Mouse (Mus musculus) forebrain, embryonic 11.5 days (tissue): ENCODE measurements around the gene Fkbp7. TPM values are rescaled to one million over a fixed set of nuclear protein-coding genes. Genes with fewer than 3 reads are reported as not detected.

ENCODE experiments used
- ATAC-seq: fragments of 200-750 bp; cut with Nextera tagmentation; replicated peaks from 2 replicates; pipeline ENCODE4 v1.8.0; 2017; ENCODE audit warnings: moderate TSS enrichment; ENCODE audit not compliant: low FRiP score
- DNase-seq: peaks from one replicate; pipeline ENCODE4 v3.0.0-alpha.2; 2017; ENCODE audit warnings: low spot score
- H3K27ac ChIP-seq: fragments of 300-500 bp; sonication (generic); 2 replicates; pipeline ENCODE4 v1.5.1; 2014; ENCODE audit warnings: low read depth, low read length
- H3K27me3 ChIP-seq: fragments of 300-500 bp; sonication (generic); 2 replicates; pipeline ENCODE4 v1.6.1; 2014; ENCODE audit warnings: mild to moderate bottlenecking, low read length, mixed read lengths; ENCODE audit not compliant: control insufficient read depth, insufficient read depth
- H3K36me3 ChIP-seq: fragments of 300-500 bp; sonication (generic); 2 replicates; pipeline ENCODE4 v1.6.1; 2014; ENCODE audit warnings: mild to moderate bottlenecking, low read length, moderate library complexity, mixed read lengths; ENCODE audit not compliant: control insufficient read depth, insufficient read depth
- H3K4me1 ChIP-seq: fragments of 300-500 bp; sonication (generic); replicated peaks from 2 replicates; pipeline ENCODE4 v1.6.1; 2014; ENCODE audit warnings: low read length, mixed read lengths; ENCODE audit not compliant: control insufficient read depth, insufficient read depth
- H3K4me2 ChIP-seq: fragments of 300-500 bp; sonication (generic); 2 replicates; pipeline ENCODE4 v1.6.1; 2014; ENCODE audit warnings: low read depth, mild to moderate bottlenecking, low read length, moderate library complexity, mixed read lengths; ENCODE audit not compliant: severe bottlenecking
- H3K4me3 ChIP-seq: fragments of 300-500 bp; sonication (generic); 2 replicates; pipeline ENCODE4 v1.5.1; 2014; ENCODE audit warnings: low read depth, low read length
- H3K9ac ChIP-seq: fragments of 300-500 bp; sonication (generic); 2 replicates; pipeline ENCODE4 v1.6.1; 2014; ENCODE audit warnings: low read length
- H3K9me3 ChIP-seq: fragments of 300-500 bp; sonication (generic); 2 replicates; pipeline ENCODE4 v1.6.1; 2016; ENCODE audit warnings: low read length, mixed read lengths; ENCODE audit not compliant: control insufficient read depth
- WGBS: fragments of 180-500 bp; shearing (Covaris S2); extraction: QIAGEN DNeasy Blood & Tissue Kit; methylation state at CpG from one replicate; pipeline ENCODE4 v1.1.7; 2014; 5-methylcytosine and 5-hydroxymethylcytosine counted together
- polyA plus RNA-seq: library from polyadenylated mRNA; unstranded; fragments of >200 nt; fragmentation: Nextera tagmentation; extraction: Ambion mirVana; gene quantifications from 2 replicates; pipeline ENCODE4 v1.2.1, GENCODE M21; 2014

Gene Fkbp7
- polyA plus RNA-seq, 1 experiment from 2014 or later: 14.3 TPM

GRCm38 (mm10) chr2:76690436-76691204 lies 17.7 kb upstream of the Fkbp7 start:
- Histone ChIP-seq H3K4me1 (no peaks in the 10 kb centered on the region), H3K9ac (no peak overlapping the region), H3K4me3 (no peak overlapping the region), H3K4me2 (no peak overlapping the region), H3K9me3 (no peaks in the 10 kb centered on the region), H3K27ac (no peak overlapping the region), H3K27me3 (no peaks in the 10 kb centered on the region), H3K36me3 (no peaks in the 10 kb centered on the region; the same call in 1 of the 2 replicates)
- ATAC-seq (no peak), DNase-seq (no peak)
- 88% methylated on average over 12 of the region's 12 CpGs for WGBS

GRCm38 (mm10) chr2:76688162-76688561 lies 15.2 kb upstream of the Fkbp7 start:
- no peak overlapping the region for H3K4me3 ChIP-seq
- H3K9me3 ChIP-seq: no peaks in the 10 kb centered on the region
- 81% methylated on average over 7 of the region's 7 CpGs for WGBS
- H3K4me2 ChIP-seq: no peak overlapping the region
- ATAC-seq (no peak), DNase-seq (no peak)
- no peaks in the 10 kb centered on the region; the same call in 1 of the 2 replicates for H3K36me3 ChIP-seq
- H3K27ac ChIP-seq: no peak overlapping the region
- H3K9ac ChIP-seq: no peak overlapping the region
- no peaks in the 10 kb centered on the region for H3K27me3 ChIP-seq
- no peaks in the 10 kb centered on the region for H3K4me1 ChIP-seq

- no peak overlapping the region for H3K4me3 ChIP-seq
- H3K4me1 ChIP-seq: no peaks in the 10 kb centered on the region
- no peak overlapping the region for H3K9ac ChIP-seq
- no peaks in the 10 kb centered on the region for H3K9me3 ChIP-seq
- H3K27ac ChIP-seq: no peak overlapping the region
- H3K4me2 ChIP-seq: no peak overlapping the region
- no peak for DNase-seq
- no peaks in the 10 kb centered on the region; the same call in 1 of the 2 replicates for H3K36me3 ChIP-seq
- no peak for ATAC-seq
- no peaks in the 10 kb centered on the region for H3K27me3 ChIP-seq
- 75% methylated on average over 3 of the region's 3 CpGs for WGBS
Measured at GRCm38 (mm10) chr2:76687608-76688007, 14.7 kb upstream of the Fkbp7 start.

- WGBS: 91% methylated on average over 3 of the region's 3 CpGs
- Histone ChIP-seq H3K9ac (no peak overlapping the region), H3K4me2 (no peak overlapping the region), H3K27ac (no peak overlapping the region), H3K4me1 (no peaks in the 10 kb centered on the region), H3K4me3 (no peak overlapping the region), H3K9me3 (no peaks in the 10 kb centered on the region), H3K27me3 (no peaks in the 10 kb centered on the region), H3K36me3 (no peaks in the 10 kb centered on the region; the same call in 1 of the 2 replicates)
- no peak for ATAC-seq
- no peak for DNase-seq
Measured at GRCm38 (mm10) chr2:76686986-76687385, 14.1 kb upstream of the Fkbp7 start.

GRCm38 (mm10) chr2:76682301-76682700 lies 9.4 kb upstream of the Fkbp7 start:
- no peaks in the 10 kb centered on the region; the same call in 1 of the 2 replicates for H3K36me3 ChIP-seq
- H3K4me1 ChIP-seq: no peaks in the 10 kb centered on the region
- H3K9me3 ChIP-seq: no peaks in the 10 kb centered on the region
- H3K27ac ChIP-seq: no peak overlapping the region
- H3K27me3 ChIP-seq: no peaks in the 10 kb centered on the region
- ATAC-seq: no peak
- 93% methylated on average over 8 of the region's 8 CpGs for WGBS
- H3K4me3 ChIP-seq: no peak overlapping the region
- no peak for DNase-seq
- H3K9ac ChIP-seq: no peak overlapping the region
- H3K4me2 ChIP-seq: no peak overlapping the region

- 68% methylated on average over 13 of the region's 13 CpGs for WGBS
- peak overlapping the region; percentile 83 for H3K9ac ChIP-seq
- DNase-seq: no peak
- H3K36me3 ChIP-seq: no peaks in the 10 kb centered on the region
- H3K4me2 ChIP-seq: peak overlapping the region; percentile 59
- peaks cover 10% of the 10 kb centered on the region; the same call in 1 of the 2 replicates for H3K4me1 ChIP-seq
- no peak overlapping the region for H3K27ac ChIP-seq
- no peaks in the 10 kb centered on the region for H3K9me3 ChIP-seq
- H3K4me3 ChIP-seq: peak overlapping the region; percentile 85
- H3K27me3 ChIP-seq: no peaks in the 10 kb centered on the region
- ATAC-seq: no peak
Measured at GRCm38 (mm10) chr2:76676401-76677226, 3.7 kb upstream of the Fkbp7 start.

GRCm38 (mm10) chr2:76675949-76676348 lies 3.0 kb upstream of the Fkbp7 start:
- WGBS: 10% methylated on average over 4 of the region's 4 CpGs
- H3K36me3 ChIP-seq: no peaks in the 10 kb centered on the region
- peak overlapping the region; percentile 59 for H3K4me2 ChIP-seq
- peaks cover 10% of the 10 kb centered on the region; the same call in 1 of the 2 replicates for H3K4me1 ChIP-seq
- H3K9me3 ChIP-seq: no peaks in the 10 kb centered on the region
- no peak for ATAC-seq
- peak overlapping the region; percentile 85 for H3K4me3 ChIP-seq
- H3K9ac ChIP-seq: peak overlapping the region; percentile 83
- no peak overlapping the region for H3K27ac ChIP-seq
- no peak for DNase-seq
- no peaks in the 10 kb centered on the region for H3K27me3 ChIP-seq

- H3K27ac ChIP-seq: peak overlapping the region; percentile 28
- WGBS: under 1% methylated on average over 39 of the region's 44 CpGs
- peak; percentile 79 for DNase-seq
Measured at GRCm38 (mm10) chr2:76675451-76675850, 2.5 kb upstream of the Fkbp7 start.

More at GRCm38 (mm10) chr2:76675451-76675850, 2.5 kb upstream of the Fkbp7 start:
- Histone ChIP-seq H3K9me3 (no peaks in the 10 kb centered on the region), H3K36me3 (no peaks in the 10 kb centered on the region), H3K27me3 (no peaks in the 10 kb centered on the region), H3K4me2 (peak overlapping the region; percentile 59), H3K4me1 (peaks cover 10% of the 10 kb centered on the region; the same call in 1 of the 2 replicates), H3K9ac (peak overlapping the region; percentile 83), H3K4me3 (peak overlapping the region; percentile 85)
- peak; percentile 54 for ATAC-seq
